Mouse (Mus musculus): ENCODE data around the gene Chpf2. TPM values are rescaled to one million over a fixed set of nuclear protein-coding genes. Genes with fewer than 3 reads are reported as not detected.

The Chpf2 gene
- total and polyA plus RNA-seq, 3 experiments = 37.9 to 39.7 TPM; not detected in 1

- TF ChIP-seq TCF12 (IDR thresholded peaks at IDR 0.05; ENCODE audit: low read depth, low read length) (no peak), SIN3A (IDR thresholded peaks at IDR 0.05; ENCODE audit: low read length) (no peak), E2F4 (IDR thresholded peaks at IDR 0.05; ENCODE audit: borderline replicate concordance, low read depth, low read length) (no peak), UBTF (IDR thresholded peaks at IDR 0.05; ENCODE audit: borderline replicate concordance, insufficient read depth, low read depth, low read length) (no peak), RAD21 (IDR thresholded peaks at IDR 0.05; ENCODE audit: low read depth, low read length) (no peak), GABPA (IDR thresholded peaks at IDR 0.05; ENCODE audit: low read depth, low read length) (no peak), SMC3 (IDR thresholded peaks at IDR 0.05; ENCODE audit: low read depth, low read length) (no peak), TAL1 (IDR thresholded peaks at IDR 0.05; ENCODE audit: low read length) (no peak), RCOR1 (IDR thresholded peaks at IDR 0.05; ENCODE audit: low read depth, low read length) (no peak), NRF1 (IDR thresholded peaks at IDR 0.05; ENCODE audit: insufficient read depth, low read depth, low read length, poor library complexity, severe bottlenecking) (no peak), MYC (IDR thresholded peaks at IDR 0.05; ENCODE audit: low read depth, low read length) (no peak), NELFE (IDR thresholded peaks at IDR 0.05; ENCODE audit: low read depth, low read length) (no peak), ELF1 (IDR thresholded peaks at IDR 0.05; ENCODE audit: low read depth, low read length) (no peak), CHD2 (IDR thresholded peaks at IDR 0.05; ENCODE audit: low read length) (no peak), CTCF (IDR thresholded peaks at IDR 0.05 in 2 of 3, conservative IDR thresholded peaks at IDR 0.05 in 1 of 3; ENCODE audit: control insufficient read depth in 1 of 3, insufficient read depth in 1 of 3, low read depth in 2 of 3, low read length in 3 of 3, poor library complexity in 1 of 3, severe bottlenecking in 1 of 3) (no peak), POLR2A (IDR thresholded peaks at IDR 0.05; ENCODE audit: control insufficient read depth in 1 of 2, insufficient read depth in 1 of 2, low read depth in 1 of 2, low read length in 2 of 2, poor library complexity in 1 of 2) (no peak), MYB (IDR thresholded peaks at IDR 0.05; ENCODE audit: low read depth, low read length) (no peak), EP300 (IDR thresholded peaks at IDR 0.05; ENCODE audit: low read depth in 1 of 2, low read length in 2 of 2) (no peak)
- peak; percentile 21 for DNase-seq (ENCODE audit: low read depth, low spot score)
- no peaks in the 10 kb centered on the region for H3K9me3 ChIP-seq (replicated peaks; ENCODE audit: insufficient read depth, low read length)
- no peaks in the 10 kb centered on the region; the same call in 1 of the 2 replicates for H3K79me2 ChIP-seq (ENCODE audit: control insufficient read depth, insufficient read depth, low read length, poor library complexity)
- H3K27me3 ChIP-seq (ENCODE audit: control insufficient read depth in 1 of 2, insufficient read depth in 2 of 2, low read length in 2 of 2) = peaks cover 47 to 58% of the 10 kb centered on the region in 2 experiments
- H3K4me1 ChIP-seq (ENCODE audit: control insufficient read depth in 1 of 2, insufficient read depth in 2 of 2, low read length in 2 of 2) = peaks cover 2 to 4% of the 10 kb centered on the region in 2 experiments; a peak in 2 of 4 replicates
- H3K27ac ChIP-seq (ENCODE audit: control insufficient read depth, low read depth, low read length) = no peak overlapping the region
- peak overlapping the region; percentile 73 for H3K9ac ChIP-seq (ENCODE audit: control insufficient read depth, low read depth, low read length, poor library complexity, severe bottlenecking)
- H3K4me3 ChIP-seq (ENCODE audit: control insufficient read depth in 1 of 2, insufficient read depth in 1 of 2, low read depth in 2 of 2, low read length in 2 of 2) = peak overlapping the region; percentile 46 to 51
- H3K36me3 ChIP-seq (ENCODE audit: control insufficient read depth in 1 of 2, insufficient read depth in 2 of 2, low read length in 2 of 2) = no peaks in the 10 kb centered on the region
These were observed 14.7 kb downstream of the Chpf2 start for GRCm38 (mm10) chr5:24601071-24601835.

Measured in MEL (cell line).